Mouse (Mus musculus) activated CD4-positive, CD25-positive, alpha-beta regulatory T cell, adult 4 months (primary cell): Measurements from ENCODE around the gene Col4a3. TPM values are rescaled to one million over a fixed set of nuclear protein-coding genes. Genes with fewer than 3 reads are reported as not detected.

Source experiments
- ATAC-seq: one replicate; pipeline ENCODE4 v1.8.0; 2017
- polyA plus RNA-seq, 2 experiments: library from polyadenylated mRNA; unstranded; fragments of 100-300 nt; shearing (Covaris generic); gene quantifications; one replicate each; pipeline ENCODE4 v1.2.1; 2017

Gene Col4a3
- polyA plus RNA-seq, 2 experiments from 2014 or later, result 0.05 TPM; not detected in 1

DNA sequence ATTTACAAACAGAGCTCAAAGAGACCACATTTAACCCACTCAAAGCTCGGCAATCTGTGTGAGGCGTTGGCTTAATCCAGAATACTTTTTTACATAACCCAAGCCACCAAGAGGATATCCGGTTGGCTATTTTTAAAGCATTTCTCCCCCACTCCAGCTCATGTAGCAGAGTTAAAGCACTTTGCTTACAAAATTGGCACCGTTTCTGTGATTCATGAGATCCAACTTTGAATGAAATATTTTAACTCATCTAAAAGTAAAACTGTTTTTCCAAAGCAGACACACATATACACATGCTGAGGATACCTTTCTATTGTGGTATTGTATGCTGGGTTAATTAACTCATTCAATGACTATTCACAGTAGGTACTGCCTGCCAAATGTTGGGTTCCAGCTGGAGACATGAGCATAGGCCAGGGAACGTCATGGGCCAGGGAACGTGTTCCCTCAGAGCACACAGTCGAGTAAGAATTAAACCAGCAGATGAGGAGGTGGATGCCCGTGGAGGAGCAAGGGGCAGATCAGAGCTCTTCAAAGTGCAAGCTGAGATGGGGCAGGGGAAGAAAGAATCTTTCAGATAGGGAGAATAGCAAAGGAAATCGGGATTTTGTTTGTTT is 22.0 kb downstream of the Col4a3 start:
- ATAC-seq, result no peak

DNA sequence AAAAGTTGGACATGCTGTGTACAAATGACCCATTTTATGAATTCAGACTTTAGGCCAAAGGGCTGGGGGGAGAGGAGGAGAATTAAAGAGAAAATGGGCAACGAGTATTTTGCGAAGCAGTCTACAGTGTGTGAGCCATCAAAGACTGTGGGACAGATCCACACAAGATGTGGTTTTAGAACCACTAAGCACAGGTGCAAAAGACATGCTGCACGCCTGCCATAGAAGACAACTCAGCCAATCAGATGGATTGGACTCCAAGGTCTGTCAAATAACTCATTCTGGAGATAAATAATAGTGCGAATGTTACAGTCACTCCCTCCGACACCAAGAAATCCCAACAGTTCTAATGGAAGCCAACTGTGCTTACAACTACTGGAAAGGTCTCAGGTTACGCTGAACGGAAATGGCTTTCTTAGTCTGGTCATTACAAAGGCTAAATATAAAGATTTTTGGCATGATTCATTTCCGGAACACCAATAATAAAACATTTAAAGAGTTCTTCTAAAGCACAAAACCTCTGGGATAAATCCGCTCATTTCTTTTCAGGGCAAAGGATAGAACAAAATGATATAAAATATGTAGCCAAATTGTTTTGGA is 25.4 kb downstream of the Col4a3 start:
- no peak for ATAC-seq

DNA sequence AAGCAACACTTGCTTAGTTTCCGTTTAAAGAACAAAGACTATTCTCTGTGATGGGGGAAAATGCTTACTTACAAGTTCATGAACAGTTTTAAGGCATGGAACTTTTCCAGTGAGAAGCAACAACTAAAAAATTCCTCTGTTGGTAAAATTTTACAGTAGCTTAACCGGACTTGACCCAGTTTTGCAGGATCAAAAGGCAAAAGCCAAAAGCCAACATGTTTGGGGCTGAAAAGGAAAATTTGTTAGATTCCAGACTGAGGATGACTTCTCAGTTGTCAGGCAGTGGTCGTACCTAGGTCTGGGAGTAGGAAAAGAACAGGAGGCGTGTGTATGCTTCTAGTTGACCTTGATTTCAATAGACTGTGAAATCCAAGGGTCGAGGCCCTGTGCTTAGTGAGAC is 31.3 kb downstream of the Col4a3 start:
- ATAC-seq, result no peak

DNA sequence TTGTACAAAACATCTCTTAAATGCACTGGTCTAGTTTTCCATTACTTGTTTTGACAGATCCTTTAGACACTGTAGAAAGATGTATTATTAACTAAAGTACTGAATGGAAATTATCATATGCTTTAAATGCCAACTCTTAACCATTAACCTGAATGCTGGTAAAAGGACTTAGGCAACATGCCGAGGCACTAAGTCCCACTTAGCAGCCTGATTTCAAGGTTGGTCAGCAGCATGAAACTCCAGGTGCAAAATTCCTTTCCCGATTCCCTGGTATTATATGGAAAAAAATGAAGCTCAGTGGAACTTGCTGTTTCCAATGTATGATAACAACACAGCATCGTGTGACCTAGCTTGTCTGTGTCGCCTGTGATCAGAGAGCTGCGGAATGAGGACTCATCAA is 31.9 kb downstream of the Col4a3 start:
- no peak for ATAC-seq

DNA sequence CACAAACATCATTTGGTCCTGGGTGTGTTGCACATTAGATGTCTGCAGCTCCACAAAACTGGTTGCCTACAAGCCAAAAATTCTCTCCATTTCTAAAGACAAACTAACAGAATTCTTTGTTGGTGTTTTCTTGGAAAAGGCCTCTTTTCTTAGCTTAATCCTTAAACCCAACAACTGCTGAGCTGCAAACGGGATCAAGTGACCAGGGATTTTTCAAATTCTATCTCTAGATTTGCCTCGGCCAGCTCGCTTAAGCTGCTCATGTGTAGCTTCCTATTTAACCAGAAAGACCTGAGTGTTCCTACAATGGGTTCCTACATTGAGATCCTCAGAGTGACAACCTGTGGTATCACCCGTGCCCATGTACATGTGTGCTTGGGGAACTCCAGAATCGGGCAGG is 33.3 kb downstream of the Col4a3 start:
- no peak for ATAC-seq

DNA sequence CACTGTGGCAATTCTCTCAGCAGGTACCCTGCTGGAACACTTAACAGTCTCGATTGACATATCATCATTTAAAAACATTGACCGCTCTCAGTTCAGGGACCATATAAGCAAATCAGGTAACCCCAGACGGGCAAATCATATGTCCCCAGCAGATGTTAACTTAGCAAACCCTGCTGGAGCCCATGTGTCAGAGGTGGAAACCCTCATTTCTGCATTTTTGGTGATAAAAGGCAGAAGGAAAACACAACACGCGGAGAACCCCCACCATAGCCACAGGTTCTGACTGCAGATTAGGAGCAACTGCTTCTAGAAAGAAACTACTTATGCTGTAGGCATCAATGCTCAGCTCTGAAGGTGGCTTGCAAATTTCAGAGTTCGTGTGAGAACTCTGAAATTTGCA is 38.2 kb downstream of the Col4a3 start:
- ATAC-seq, result no peak

DNA sequence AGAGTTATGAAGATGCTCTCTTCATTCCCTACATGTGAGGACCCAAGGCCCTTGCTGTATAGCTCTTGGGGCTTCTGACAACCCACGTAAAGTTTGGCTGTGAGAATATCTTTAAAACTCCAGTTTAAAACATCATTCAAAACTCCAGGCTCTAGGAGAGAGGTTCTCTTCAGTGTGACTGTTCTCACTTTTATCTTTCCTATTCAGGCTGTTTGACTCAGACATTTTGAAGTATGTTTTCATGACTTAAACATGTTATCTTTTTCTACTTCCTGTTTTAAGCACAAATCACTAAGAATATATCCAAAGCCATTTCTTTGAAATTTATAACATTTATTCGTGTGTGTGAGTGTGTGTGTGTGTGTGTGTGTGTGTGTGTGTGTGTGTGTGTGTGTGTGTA is 38.8 kb downstream of the Col4a3 start:
- no peak for ATAC-seq

DNA sequence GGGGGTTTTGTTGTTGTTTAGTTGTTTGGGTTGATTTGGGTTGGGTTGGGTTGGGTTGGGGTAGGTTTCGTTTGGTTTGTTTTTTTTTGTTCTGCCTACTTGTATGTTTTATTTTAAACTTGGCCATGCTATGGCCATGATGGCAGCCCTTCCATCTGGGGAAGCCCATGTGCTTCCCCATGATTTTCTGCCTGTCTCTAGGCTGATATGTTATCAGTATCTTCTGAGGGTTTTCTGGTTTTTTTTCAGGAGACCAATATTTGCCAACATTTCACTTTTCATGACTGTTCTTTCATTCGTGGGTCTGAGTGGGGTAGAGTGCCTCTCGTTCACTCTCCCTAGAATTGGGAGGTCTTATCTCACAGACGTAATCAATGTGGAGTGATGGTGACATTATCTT is 40.9 kb downstream of the Col4a3 start:
- no peak for ATAC-seq

DNA sequence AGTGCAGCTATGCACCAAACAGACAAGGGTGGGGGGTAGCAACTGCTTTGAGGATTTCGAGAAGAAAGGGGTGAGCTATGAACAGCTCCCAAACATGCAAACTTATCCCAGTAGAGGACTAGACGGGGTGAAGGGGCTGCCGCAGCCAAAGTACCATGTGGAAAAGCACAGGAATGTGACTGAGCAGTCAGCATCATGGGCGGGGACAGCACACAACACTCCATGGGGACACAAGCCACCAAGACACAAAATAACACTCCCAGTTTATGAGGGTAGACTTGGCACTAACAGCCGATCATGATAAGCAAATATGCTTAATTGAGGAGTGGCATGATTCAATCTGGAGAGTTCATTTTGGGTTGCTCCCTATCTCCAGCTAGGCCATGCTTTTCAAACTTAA is 42.8 kb downstream of the Col4a3 start:
- no peak for ATAC-seq

DNA sequence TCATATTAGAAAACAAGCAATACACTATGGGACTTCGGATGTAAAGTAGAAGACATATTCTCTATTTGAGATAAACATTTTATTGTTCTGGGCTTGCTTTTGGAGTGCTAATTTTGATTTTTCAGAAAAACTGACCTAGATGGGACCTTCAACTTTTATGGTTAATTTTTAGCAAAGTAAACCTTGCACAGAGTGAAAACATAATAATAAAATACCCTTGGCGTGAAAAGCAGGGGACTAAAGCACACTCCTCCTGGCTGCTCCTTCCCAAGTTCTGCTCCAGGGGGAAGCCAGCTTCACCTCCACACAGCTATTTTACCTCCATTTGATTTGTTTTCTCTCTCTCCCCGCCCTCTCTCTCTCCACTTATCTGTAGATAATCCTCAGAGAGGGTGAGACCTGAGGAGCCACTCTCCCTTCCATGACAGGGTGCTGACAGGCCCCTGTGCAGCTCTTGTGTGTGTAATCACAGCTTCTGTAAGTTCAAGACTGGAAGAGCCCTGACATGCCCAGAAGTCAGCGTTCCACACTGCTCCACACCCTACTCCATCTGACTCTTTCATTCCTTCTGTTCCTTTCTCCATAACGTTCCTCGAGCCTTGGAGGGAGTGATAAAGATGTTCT is 44.6 kb downstream of the Col4a3 start:
- no peak for ATAC-seq

DNA sequence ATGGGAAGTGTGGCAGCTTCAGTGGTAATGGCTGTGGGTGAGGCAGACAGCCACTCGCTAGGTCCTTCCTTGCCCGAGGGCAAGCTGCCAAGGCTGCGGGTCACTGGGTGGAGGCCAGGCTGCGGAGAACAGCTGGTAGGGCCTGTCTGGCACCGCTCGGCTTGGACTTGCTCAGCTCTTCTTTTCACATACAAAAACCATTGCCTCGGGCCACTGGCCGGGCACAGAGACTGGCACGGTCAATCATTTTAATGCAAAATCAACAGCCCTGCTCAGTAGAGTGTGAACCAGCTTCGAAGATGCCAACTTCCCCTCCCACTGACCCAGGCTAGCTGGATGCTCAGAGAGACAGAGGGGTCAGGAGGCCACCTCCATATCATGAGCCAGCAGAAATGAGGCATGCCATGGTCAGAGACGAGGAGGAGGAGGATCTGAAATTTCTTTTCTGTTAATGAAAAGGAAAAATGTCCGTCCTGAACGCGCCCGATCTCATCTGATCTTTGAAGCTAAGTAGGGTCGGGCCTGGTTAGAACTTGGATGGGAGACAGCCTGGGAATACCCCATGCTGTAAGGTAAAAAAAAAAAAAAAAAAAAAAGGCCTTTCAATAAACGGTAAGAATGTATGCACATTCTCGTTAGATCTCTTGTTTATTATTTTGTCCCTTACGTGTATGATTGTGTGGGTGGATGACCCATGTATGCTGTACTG is 48.0 kb downstream of the Col4a3 start:
- no peak for ATAC-seq

DNA sequence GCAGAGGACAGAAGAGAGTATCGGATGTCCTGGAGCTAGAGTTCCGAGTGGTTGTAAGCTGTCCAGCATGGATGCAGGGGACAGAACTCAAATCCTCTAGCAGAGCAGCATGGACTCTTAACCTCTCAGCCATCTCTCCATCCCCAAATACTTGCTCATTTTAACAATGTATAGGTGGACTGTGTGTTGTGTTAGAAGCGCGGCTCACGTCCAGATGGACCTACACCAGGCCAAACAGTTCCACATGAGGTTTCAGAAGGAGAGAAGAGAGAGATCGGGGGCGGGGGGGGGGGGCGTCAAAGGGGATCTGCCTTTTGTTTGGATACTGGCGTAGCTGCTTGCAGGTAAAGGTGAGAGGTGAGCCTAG is 48.5 kb downstream of the Col4a3 start:
- no peak for ATAC-seq

DNA sequence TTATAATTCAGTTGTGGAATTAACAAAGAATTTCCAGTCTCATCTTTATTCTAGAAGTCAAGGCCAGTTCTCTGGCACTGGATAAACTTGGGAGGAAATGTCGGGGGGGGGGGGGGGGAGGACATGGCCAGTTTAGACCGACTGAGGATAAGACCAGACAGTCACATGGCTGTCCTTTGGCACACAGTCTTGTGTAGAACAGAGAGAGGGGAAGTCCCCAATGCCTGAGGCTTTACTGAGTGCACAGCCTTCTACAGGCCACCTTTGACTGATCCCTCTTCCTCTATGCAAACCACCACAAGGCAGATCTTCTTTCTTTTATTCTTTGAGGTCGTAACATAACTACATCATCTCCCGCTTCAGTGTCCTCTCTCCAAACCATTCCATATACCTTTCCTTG is 49.6 kb downstream of the Col4a3 start:
- no peak for ATAC-seq

DNA sequence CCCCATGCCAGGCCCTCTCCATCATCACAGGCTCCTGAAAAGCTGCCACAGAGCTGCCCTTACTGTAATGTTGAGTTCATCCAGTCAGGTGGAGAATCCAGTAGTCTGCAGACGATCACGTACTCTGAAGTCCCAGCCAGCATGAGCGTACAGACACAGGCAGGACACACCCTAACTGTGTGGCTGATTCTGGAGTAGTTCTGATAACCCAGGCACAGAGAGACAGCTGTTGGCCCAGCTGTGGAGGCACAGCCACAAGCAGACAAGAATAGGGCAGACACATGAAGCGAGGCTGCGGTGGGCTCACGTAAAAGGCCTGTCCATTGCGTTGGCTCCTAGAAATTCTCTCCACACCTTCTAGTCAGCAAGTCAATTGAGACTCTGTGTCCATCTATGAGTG is 50.7 kb downstream of the Col4a3 start:
- ATAC-seq, result no peak

DNA sequence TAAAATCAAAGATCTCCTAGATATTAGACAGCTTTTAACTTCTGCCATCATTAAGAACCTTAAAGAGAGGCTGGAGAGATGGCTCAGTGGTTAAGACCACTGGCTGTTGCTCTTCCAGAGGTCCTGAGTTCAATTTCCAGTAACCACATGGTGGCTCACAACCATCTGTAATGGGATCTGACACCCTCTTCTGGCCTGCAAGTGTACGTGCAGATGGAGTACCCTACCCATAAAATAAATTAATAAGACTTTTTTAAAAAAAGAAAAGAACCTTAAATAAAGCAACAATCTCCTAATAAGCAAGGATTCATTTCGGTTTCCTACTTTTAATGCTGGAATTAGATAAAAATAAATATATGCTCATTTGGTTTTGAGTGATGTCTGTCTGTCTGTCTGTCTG is 51.7 kb downstream of the Col4a3 start:
- no peak for ATAC-seq

DNA sequence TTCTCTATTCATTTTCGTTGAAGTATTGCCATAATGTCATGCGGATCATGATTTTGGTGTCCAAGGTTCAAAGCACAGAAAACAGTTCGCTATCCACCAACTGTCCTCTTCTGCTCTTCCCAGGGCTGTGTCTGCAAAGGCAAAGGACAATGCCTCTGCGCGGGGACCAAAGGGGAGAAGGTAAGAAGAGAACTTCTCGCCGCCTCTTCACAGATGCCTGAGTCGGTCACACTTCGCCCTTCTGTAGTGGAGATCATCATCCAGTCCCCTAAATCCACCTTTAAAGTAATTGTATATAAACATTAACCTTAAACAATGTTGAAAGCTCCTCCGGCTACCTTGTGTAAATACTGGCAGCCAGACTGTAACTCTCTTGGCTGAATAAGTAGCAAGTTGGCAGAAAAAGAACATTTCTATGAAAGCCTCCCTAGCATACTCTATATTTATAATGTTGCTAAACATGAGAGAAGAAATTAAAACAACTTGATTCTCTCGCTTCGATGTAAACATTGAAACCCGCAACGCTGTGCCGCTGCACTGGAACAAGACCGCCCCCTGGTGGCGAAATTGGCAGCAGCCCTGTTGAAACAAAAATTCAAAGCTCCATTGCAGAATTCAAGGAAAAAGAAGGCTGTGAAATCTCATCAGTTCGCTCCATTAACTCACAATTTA is 54.7 kb downstream of the Col4a3 start:
- ATAC-seq, result no peak

DNA sequence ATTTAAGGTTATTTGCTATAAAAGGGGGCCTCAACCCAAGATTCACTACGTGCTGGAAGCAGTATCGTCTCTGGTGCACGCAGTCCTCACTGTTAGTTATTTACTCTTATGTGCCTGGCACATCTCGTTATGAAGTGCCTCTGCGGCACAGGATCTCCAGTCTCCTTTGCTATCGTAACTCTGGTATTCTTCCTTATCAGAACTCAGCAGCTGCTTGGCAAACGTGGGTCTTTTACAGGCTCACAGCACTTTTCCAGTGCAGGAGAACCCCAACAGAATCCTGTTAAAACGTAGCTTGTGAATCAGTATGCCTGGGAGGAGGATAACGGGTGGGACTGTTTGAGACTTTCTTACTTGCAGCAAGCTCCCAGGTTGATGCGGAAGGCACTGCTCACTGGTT is 61.3 kb downstream of the Col4a3 start:
- no peak for ATAC-seq

DNA sequence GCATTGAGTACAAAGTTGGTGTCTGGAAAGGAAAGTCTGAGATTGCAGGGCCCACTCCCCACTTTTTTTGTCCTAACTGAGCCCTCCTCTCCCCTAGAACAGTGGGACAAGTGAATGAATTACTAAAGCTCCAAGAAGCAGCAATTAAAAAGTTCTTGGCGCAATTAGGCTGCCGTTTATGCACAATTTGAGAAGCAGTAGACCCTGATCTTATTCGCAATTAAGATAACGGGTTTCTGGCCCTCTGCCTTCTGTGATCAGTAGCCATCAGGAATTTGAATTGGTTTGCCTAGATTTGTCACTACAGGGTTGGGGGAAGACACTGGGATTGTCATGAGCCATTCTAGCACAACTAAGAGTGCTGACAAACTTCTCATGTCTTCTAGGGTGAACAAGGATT is 64.1 kb downstream of the Col4a3 start:
- no peak for ATAC-seq

DNA sequence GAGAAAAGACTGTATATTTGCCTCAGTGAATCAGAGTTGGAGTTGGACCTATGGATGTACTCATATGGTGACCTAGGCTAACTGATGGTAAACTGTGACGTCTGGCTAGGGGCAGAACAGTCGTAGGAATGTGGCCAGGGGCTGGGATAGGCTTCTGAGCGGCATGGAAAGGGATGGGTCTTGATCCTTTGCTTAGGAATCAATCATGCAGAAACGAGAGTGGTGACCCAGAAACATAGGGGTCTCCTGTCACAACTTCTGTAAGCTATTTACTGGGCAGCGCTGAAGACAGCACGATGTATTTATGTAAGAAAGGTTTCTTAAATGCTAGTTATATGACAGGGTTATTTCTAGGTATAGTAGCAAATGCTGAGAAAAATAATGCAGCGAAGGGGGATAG is 67.3 kb downstream of the Col4a3 start:
- no peak for ATAC-seq

DNA sequence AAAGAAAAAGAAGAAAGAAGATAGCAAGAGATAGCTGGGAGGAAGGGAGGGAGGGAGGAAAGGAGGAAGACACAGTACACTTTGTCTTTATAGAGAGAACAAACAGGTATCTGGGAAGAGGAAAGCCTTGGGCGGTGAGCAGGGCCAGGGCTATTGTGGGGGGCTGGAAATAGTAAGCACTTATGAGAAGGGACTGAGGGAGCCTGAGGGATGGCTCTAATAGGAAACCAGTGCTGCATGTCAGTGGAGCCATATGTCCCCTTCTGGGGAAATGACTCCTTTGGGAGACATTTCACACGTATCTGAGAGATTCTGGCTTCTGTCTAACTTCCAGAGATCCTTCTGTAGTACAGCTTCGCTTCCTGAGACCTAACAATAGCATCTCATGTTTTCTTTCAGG is 69.7 kb downstream of the Col4a3 start:
- no peak for ATAC-seq

DNA sequence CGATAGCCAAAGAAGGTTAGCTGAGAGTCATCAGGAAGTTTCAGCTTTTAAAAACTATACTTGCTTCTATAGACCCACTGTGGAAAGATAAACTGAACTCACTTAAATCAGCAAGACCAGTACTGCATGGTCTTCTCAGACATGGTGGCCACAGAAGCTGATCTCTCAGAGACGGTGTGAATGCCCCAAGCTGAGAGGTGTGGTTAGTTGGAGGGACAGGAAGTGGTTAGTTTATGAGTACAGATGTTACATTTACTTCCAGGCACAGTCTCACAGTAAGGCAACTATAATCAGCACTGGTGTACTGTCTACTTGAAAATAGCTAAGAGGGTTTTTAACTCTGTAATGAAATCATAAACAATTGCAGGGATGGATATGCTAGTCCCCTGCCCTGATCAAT is 75.5 kb downstream of the Col4a3 start:
- ATAC-seq, result no peak

DNA sequence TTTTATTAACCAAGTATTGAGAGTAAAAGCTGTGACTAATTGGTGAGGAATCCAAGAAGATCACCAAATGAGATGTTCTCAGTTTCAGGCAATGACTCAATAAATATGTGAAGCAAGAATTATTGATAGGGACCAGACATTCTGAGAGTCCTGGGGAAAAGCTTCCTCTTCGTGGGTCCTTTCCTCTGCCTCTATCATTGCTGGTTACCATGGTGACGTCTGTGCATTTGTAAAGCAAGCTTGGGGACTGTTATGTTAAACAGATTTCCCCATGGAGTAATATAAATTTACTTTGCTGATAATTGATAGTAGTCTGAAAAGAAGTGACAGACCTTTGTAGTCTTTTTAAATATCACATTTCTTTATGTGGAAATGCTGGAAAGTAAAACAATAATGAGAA is 76.8 kb downstream of the Col4a3 start:
- ATAC-seq, result no peak

DNA sequence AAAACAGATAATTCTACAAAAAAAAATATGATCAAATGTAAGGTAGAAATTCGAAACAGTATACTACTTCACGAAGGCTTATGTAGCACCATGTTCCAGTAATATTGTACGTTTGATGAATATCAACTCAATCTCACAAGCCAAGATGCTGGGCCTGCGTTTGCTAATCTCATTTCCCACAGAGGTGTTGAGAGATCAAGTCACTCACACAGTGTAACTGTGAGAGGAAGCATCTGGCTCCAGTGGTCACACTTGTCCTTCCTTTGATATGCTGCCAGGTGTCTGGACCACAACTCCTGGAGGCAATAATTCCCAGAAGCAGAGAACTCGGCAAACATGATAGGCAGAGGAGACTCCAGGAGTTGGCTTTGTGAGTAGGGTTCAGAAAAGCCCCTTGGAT is 99.6 kb downstream of the Col4a3 start:
- ATAC-seq, result no peak

DNA sequence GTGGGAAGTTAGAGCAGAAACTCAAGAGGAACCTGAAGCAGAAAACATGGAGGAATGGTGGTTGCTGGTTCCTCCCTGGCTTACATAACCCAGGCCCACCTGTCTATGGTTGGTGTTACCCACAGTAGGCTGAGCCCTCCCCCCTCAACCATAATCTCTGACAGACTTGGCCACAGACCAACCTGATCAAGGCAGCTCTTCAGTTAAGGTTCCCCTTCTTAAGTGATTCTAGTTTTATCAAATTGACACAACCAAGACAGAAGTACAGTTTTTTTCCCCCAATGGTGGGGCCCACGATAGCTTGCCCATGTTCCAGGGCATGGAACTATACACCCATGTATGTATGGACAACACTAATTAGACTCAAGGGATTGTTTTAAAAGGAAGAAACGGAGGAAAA is 100.1 kb downstream of the Col4a3 start:
- no peak for ATAC-seq
